Mouse (Mus musculus): Measurements from ENCODE around the gene Gm13287.
"Not testable (repeated sequence)": the region's sequence is repeated elsewhere in the genome, so short reads cannot be mapped to it uniquely, and the experiment has no call there.

Gene Gm13287

GRCm38 (mm10) chr4:88799365-88799764 is 3.7 kb upstream of the Gm13287 start, which contains the start of gene Gm13285:
Gm13285 (plus strand) TSS chr4:88799665.
- not testable (repeated sequence) for DNase-seq

- not testable (repeated sequence) for DNase-seq
Measured at GRCm38 (mm10) chr4:88805231-88805630, 2.2 kb downstream of the Gm13287 start, which contains the start of gene Gm13288. Gm13288 (plus strand) TSS chr4:88805531.

- DNase-seq, result peak; percentile 23 to 33
Measured at GRCm38 (mm10) chr4:88805761-88806160, 2.7 kb downstream of the Gm13287 start.

- no peak for DNase-seq
Measured at GRCm38 (mm10) chr4:88815928-88816327, 12.9 kb downstream of the Gm13287 start, which contains the start of gene Ifna7. Ifna7 (plus strand) TSS chr4:88816228.

- no peak for DNase-seq
Measured at GRCm38 (mm10) chr4:88819659-88820058, 16.6 kb downstream of the Gm13287 start, which contains the start of gene Ifna11. Ifna11 (plus strand) TSS chr4:88819959.

- DNase-seq, result peak in 1 of 2 experiments; percentile 7
Measured at GRCm38 (mm10) chr4:88822995-88823394, 19.9 kb downstream of the Gm13287 start.

GRCm38 (mm10) chr4:88827116-88827515 is 24.1 kb downstream of the Gm13287 start, which contains the start of gene Ifna6:
Ifna6 (plus strand) TSS chr4:88827416.
- not testable (repeated sequence) for DNase-seq

GRCm38 (mm10) chr4:88830523-88830922 is 27.5 kb downstream of the Gm13287 start:
- DNase-seq, result peak in 1 of 2 experiments; percentile 22

GRCm38 (mm10) chr4:88835225-88835624 is 32.2 kb downstream of the Gm13287 start, which contains the start of gene Ifna5:
Ifna5 (plus strand) TSS chr4:88835525.
- DNase-seq, result not testable (repeated sequence)

GRCm38 (mm10) chr4:88838828-88839227 is 35.8 kb downstream of the Gm13287 start:
- DNase-seq, result peak in 1 of 2 experiments; percentile 14

GRCm38 (mm10) chr4:88840058-88840457 is 37.0 kb downstream of the Gm13287 start:
- DNase-seq, result no peak

GRCm38 (mm10) chr4:88841438-88841911 is 38.4 kb downstream of the Gm13287 start, which contains the start of gene Ifna4:
Ifna4 (plus strand) TSS chr4:88841861.
- DNase-seq, result no peak

- DNase-seq, result no peak
Measured at GRCm38 (mm10) chr4:88845334-88845733, 42.3 kb downstream of the Gm13287 start.

- no peak for DNase-seq
Measured at GRCm38 (mm10) chr4:88849698-88850097, 46.6 kb downstream of the Gm13287 start, which contains the start of gene Ifna1. Ifna1 (plus strand) TSS chr4:88850087.

GRCm38 (mm10) chr4:88851026-88851763 is 48.1 kb downstream of the Gm13287 start:
- no peak for DNase-seq
